Mouse (Mus musculus) gastrocnemius, postnatal 25 days (tissue): Measurements from ENCODE around the gene Sqstm1. TPM values are rescaled to one million over a fixed set of nuclear protein-coding genes. Genes with fewer than 3 reads are reported as not detected.

Experiments used
- DNase-seq: peaks from one replicate; pipeline ENCODE4 v3.0.0; 2022
- long read RNA-seq, 2 experiments: library from polyadenylated mRNA; stranded (forward); transcript quantifications; one replicate each; pipeline ENCODE4 v2.0.0; 2021
- total RNA-seq, 2 experiments: library from RNA; stranded (reverse); gene quantifications; 1 replicate in 1 of 2; 2 replicates in 1 of 2; pipeline ENCODE4 v1.2.3; 2021

The Sqstm1 gene
- total RNA-seq, result 100 to 1,000 TPM; 335 to 433 TPM
- long read RNA-seq, experiment 1, transcript Sqstm1-202 (8 exons, 2,037 nt), result major isoform, 118 of 208 reads
- long read RNA-seq, experiment 1, transcript Sqstm1-201 (8 exons, 2,673 nt), result minor isoform, 18 of 208 reads
- long read RNA-seq, experiment 1, partial matches to known transcripts, result 38 of 208 reads
- long read RNA-seq, experiment 1, other reads (novel, unspliced or antisense), result 34 of 208 reads
- long read RNA-seq, experiment 2, transcript Sqstm1-201 (8 exons, 2,673 nt), result minor isoform, 30 of 338 reads
- long read RNA-seq, experiment 2, transcript Sqstm1-202 (8 exons, 2,037 nt), result major isoform, 220 of 338 reads
- long read RNA-seq, experiment 2, partial matches to known transcripts, result 54 of 338 reads
- long read RNA-seq, experiment 2, other reads (novel, unspliced or antisense), result 34 of 338 reads

- peak; percentile 79 for DNase-seq
Observed at GRCm38 (mm10) chr11:50210505-50211151, at the start of gene Sqstm1, which contains the start of gene Mgat4b. Sqstm1 (minus strand) TSS chr11:50210827. Mgat4b (plus strand) TSS chr11:50210890.

GRCm38 (mm10) chr11:50258310-50258709 lies 47.7 kb upstream of the Sqstm1 start:
- DNase-seq, result no peak

- DNase-seq, result no peak
Observed at GRCm38 (mm10) chr11:50256615-50257014, 46.0 kb upstream of the Sqstm1 start.

- no peak for DNase-seq
Observed at GRCm38 (mm10) chr11:50254010-50254580, 43.5 kb upstream of the Sqstm1 start.

- DNase-seq, result no peak
Observed at GRCm38 (mm10) chr11:50253393-50253792, 42.8 kb upstream of the Sqstm1 start.

GRCm38 (mm10) chr11:50252684-50253265 lies 42.1 kb upstream of the Sqstm1 start:
- no peak for DNase-seq

GRCm38 (mm10) chr11:50252166-50252565 lies 41.5 kb upstream of the Sqstm1 start:
- DNase-seq, result no peak

GRCm38 (mm10) chr11:50248473-50249171 lies 38.0 kb upstream of the Sqstm1 start:
- no peak for DNase-seq

- no peak for DNase-seq
Observed at GRCm38 (mm10) chr11:50245269-50245668, 34.6 kb upstream of the Sqstm1 start.

- no peak for DNase-seq
Observed at GRCm38 (mm10) chr11:50243926-50244325, 33.3 kb upstream of the Sqstm1 start.

- no peak for DNase-seq
Observed at GRCm38 (mm10) chr11:50240235-50240911, 29.7 kb upstream of the Sqstm1 start.

GRCm38 (mm10) chr11:50238821-50239791 lies 28.5 kb upstream of the Sqstm1 start:
- no peak for DNase-seq

GRCm38 (mm10) chr11:50238324-50238723 lies 27.7 kb upstream of the Sqstm1 start, which contains the start of gene Ltc4s:
Ltc4s (minus strand) TSS chr11:50238616.
- DNase-seq, result no peak

- no peak for DNase-seq
Observed at GRCm38 (mm10) chr11:50236937-50237835, 26.6 kb upstream of the Sqstm1 start.

- peak; percentile 89 for DNase-seq
Observed at GRCm38 (mm10) chr11:50236540-50236936, 25.9 kb upstream of the Sqstm1 start.

- DNase-seq, result no peak
Observed at GRCm38 (mm10) chr11:50234606-50235005, 24.0 kb upstream of the Sqstm1 start.

- DNase-seq, result no peak
Observed at GRCm38 (mm10) chr11:50233993-50234392, 23.4 kb upstream of the Sqstm1 start.

- no peak for DNase-seq
Observed at GRCm38 (mm10) chr11:50233022-50233421, 22.4 kb upstream of the Sqstm1 start.

- DNase-seq, result no peak
Observed at GRCm38 (mm10) chr11:50231411-50231810, 20.8 kb upstream of the Sqstm1 start.
